Mouse (Mus musculus) C2C12 (cell line): ENCODE measurements at regions not wholly inside any gene's neighbourhood (a gene's known extent, or its start where the extent isn't known, plus 50 kb on each side); places are given as distances from the start of the nearest gene placed in this dataset.

ENCODE experiments used
- H3K27me3 ChIP-seq: one replicate; pipeline ENCODE4 v1.6.1; 2011; ENCODE audit not compliant: control insufficient read depth, insufficient read depth, insufficient read length
- H3K36me3 ChIP-seq: one replicate; pipeline ENCODE4 v1.6.1; 2011; ENCODE audit not compliant: control insufficient read depth, insufficient read depth
- H3K4me3 ChIP-seq: one replicate; pipeline ENCODE4 v1.5.1; 2011; ENCODE audit warnings: mild to moderate bottlenecking, control low read depth; ENCODE audit not compliant: poor library complexity, insufficient read depth, severe bottlenecking
- H3K79me2 ChIP-seq: one replicate; pipeline ENCODE4 v1.6.1; 2011; ENCODE audit not compliant: control insufficient read depth, insufficient read depth
- H3K79me3 ChIP-seq: one replicate; pipeline ENCODE4 v1.6.1; 2011; ENCODE audit warnings: low read depth, control low read depth
- H3ac ChIP-seq: one replicate; pipeline ENCODE3; 2011; ENCODE audit warnings: low read depth; ENCODE audit not compliant: control insufficient read depth, insufficient read length
- CEBPB ChIP-seq: IDR thresholded peaks from one replicate; pipeline ENCODE4 v1.6.1; 2011; ENCODE audit warnings: low read depth, mild to moderate bottlenecking, control low read depth, moderate library complexity
- CTCF ChIP-seq: IDR thresholded peaks from one replicate; pipeline ENCODE4 v1.5.1; 2011; ENCODE audit not compliant: control insufficient read depth, insufficient read depth, insufficient read length
- FOSL1 ChIP-seq: IDR thresholded peaks from one replicate; pipeline ENCODE4 v1.8.0; 2011; ENCODE audit warnings: mild to moderate bottlenecking, low read length; ENCODE audit not compliant: poor library complexity, insufficient read depth, severe bottlenecking
- MAX ChIP-seq: IDR thresholded peaks from one replicate; pipeline ENCODE4 v1.6.1; 2011; ENCODE audit warnings: mild to moderate bottlenecking, control low read depth
- MYOD1 ChIP-seq: IDR thresholded peaks from one replicate; pipeline ENCODE4 v1.6.1; 2011; ENCODE audit warnings: low read depth; ENCODE audit not compliant: control insufficient read depth, insufficient read length
- MYOG ChIP-seq: IDR thresholded peaks from one replicate; pipeline ENCODE4 v1.6.1; 2011; ENCODE audit not compliant: control insufficient read depth, insufficient read length; ENCODE audit errors: extremely low read depth
- USF1 ChIP-seq: IDR thresholded peaks from one replicate; pipeline ENCODE4 v1.6.1; 2011; ENCODE audit warnings: low read depth, mild to moderate bottlenecking, control low read depth, moderate library complexity

GRCm38 (mm10) chr6:66263429-66263828 lies 271.8 kb upstream of the Mad2l1 start:
- Histone ChIP-seq H3K79me3 (no peaks in the 10 kb centered on the region), H3K27me3 (no peaks in the 10 kb centered on the region), H3K79me2 (no peaks in the 10 kb centered on the region), H3ac (no peak overlapping the region), H3K36me3 (no peaks in the 10 kb centered on the region), H3K4me3 (no peak overlapping the region)
- TF ChIP-seq MAX (no peak), CTCF (no peak), CEBPB (no peak), USF1 (no peak), FOSL1 (no peak), MYOG (no peak)

- Histone ChIP-seq H3K36me3 (no peaks in the 10 kb centered on the region), H3ac (no peak overlapping the region), H3K27me3 (no peaks in the 10 kb centered on the region), H3K4me3 (no peak overlapping the region), H3K79me2 (no peaks in the 10 kb centered on the region), H3K79me3 (no peaks in the 10 kb centered on the region)
- TF ChIP-seq CEBPB (no peak), MAX (no peak), FOSL1 (no peak), MYOG (no peak), USF1 (no peak), MYOD1 (no peak), CTCF (no peak)
These were observed 271.3 kb upstream of the Mad2l1 start for GRCm38 (mm10) chr6:66263918-66264317.

DNA sequence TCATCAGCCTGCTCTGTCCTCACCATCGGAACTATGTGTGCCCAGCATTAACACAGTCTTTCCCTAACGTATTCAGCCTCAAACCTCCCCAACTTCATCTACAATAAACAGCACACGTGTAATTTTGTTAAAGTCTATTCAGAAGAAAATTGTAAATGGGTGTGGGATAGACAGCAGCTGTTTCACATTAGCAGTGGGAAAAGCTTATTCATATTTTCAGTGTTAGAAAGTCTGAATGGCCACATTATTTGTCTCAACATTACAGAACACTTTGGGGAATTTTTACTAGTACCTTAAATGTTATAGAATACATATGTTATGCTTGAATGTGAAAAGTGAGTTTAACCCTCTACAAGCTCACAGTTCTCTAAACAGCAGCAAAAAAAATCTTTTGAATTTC lies 266.8 kb upstream of the Mad2l1 start:
- Histone ChIP-seq H3K79me3 (no peaks in the 10 kb centered on the region), H3ac (no peak overlapping the region), H3K36me3 (no peaks in the 10 kb centered on the region), H3K79me2 (no peaks in the 10 kb centered on the region), H3K27me3 (no peaks in the 10 kb centered on the region), H3K4me3 (no peak overlapping the region)
- no peak for TF ChIP-seq MAX
- TF ChIP-seq MYOG: no peak
- no peak for TF ChIP-seq CEBPB
- TF ChIP-seq MYOD1: no peak
- TF ChIP-seq USF1: no peak
- TF ChIP-seq CTCF: no peak
- TF ChIP-seq FOSL1: no peak

DNA sequence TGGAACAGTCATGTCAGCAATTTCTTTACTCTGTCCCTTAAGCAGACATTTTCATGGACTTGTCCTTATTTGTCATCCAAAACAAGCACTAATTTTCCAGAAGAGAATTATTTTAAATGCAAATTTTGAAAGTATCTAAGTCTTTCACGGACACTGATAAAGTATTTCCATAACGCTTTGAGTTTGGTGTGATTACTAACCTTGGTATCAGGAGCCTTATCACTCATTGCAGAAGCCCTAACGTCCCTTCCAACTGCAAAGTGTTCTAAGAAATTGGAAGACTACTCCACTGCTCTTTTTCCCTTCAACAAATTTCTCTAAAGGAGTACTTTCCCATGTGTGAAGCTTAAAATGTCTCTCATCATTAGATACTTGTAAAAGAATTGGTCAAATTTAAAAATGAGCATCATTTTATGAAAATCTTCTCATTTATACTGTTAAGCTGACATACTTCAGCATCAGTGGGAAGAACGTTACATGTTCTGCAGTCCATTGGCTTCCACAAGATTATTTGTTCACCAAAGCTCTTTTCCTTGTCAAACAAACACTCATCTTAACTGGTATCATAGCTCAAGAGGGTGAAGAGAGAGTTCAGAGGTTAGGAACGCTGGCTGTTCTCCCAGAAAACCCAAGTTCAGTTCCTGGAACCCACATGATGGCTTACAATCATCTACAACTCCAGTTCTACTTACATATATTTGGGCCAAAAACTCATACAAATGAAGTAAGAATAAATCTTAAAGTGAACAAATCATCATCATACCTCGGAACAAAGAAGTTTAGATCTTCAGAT lies 263.6 kb upstream of the Mad2l1 start:
- no peaks in the 10 kb centered on the region for H3K36me3 ChIP-seq
- no peaks in the 10 kb centered on the region for H3K79me3 ChIP-seq
- TF ChIP-seq FOSL1: no peak
- no peak for TF ChIP-seq MAX
- no peak for TF ChIP-seq CEBPB
- no peak for TF ChIP-seq USF1
- no peak for TF ChIP-seq MYOG
- TF ChIP-seq MYOD1: no peak
- TF ChIP-seq CTCF: no peak
- no peak overlapping the region for H3ac ChIP-seq
- no peak overlapping the region for H3K4me3 ChIP-seq
- no peaks in the 10 kb centered on the region for H3K79me2 ChIP-seq
- H3K27me3 ChIP-seq: no peaks in the 10 kb centered on the region

GRCm38 (mm10) chr6:66272216-66272615 lies 263.0 kb upstream of the Mad2l1 start:
- Histone ChIP-seq H3K36me3 (no peaks in the 10 kb centered on the region), H3K79me3 (no peaks in the 10 kb centered on the region), H3K27me3 (no peaks in the 10 kb centered on the region), H3K4me3 (no peak overlapping the region), H3ac (no peak overlapping the region), H3K79me2 (no peaks in the 10 kb centered on the region)
- TF ChIP-seq CTCF: no peak
- no peak for TF ChIP-seq USF1
- no peak for TF ChIP-seq MYOD1
- TF ChIP-seq MAX: no peak
- no peak for TF ChIP-seq MYOG
- no peak for TF ChIP-seq CEBPB
- no peak for TF ChIP-seq FOSL1
